Mouse (Mus musculus) liver, embryonic 15.5 days (tissue): ENCODE measurements around the gene Tbc1d17. TPM values are rescaled to one million over a fixed set of nuclear protein-coding genes. Genes with fewer than 3 reads are reported as not detected.

Source experiments
- microRNA counts: library from miRNA; unstranded; fragments of <30 nt; microRNA quantifications from one replicate; lab custom pipeline; 2016
- microRNA-seq: library from miRNA; unstranded; fragments of <30 nt; microRNA quantifications from one replicate; pipeline ENCODE4, GENCODE M21; 2016
- polyA plus RNA-seq: library from polyadenylated mRNA; unstranded; fragments of >200 nt; fragmentation: Nextera tagmentation; extraction: Ambion mirVana; gene quantifications from 2 replicates; pipeline ENCODE4 v1.2.1, GENCODE M21; 2015

Gene Tbc1d17
- polyA plus RNA-seq, 1 experiment from 2014 or later, result 26.1 TPM

MicroRNAs encoded within 50 kb of the gene (microRNA counts, 519-probe panel; counts per million panel counts)
- microRNA mmu-miR-707 (lab: Ali Mortazavi, UCI), result not detected

Small RNA genes lying within 50 kb of the gene (microRNA-seq; reads per million reads assigned to microRNA genes)
- not detected for gene Mir707

Other genes with a start within 250 kb of the Tbc1d17 start
- gene Myh14, start 178.2 kb downstream of the Tbc1d17 start, polyA plus RNA-seq, result 0.18 and 0.41 TPM in 2 replicates
- gene Izumo2, start 140.3 kb downstream of the Tbc1d17 start, polyA plus RNA-seq, result not detected in 2 replicates
- 28.1 and 30.0 TPM in 2 replicates for gene Vrk3, start 100.7 kb downstream of the Tbc1d17 start, polyA plus RNA-seq
- 0.94 and 1.0 TPM in 2 replicates for gene Zfp473, start 98.0 kb downstream of the Tbc1d17 start, polyA plus RNA-seq
- 48.8 and 51.2 TPM in 2 replicates for gene Nup62, start 33.0 kb downstream of the Tbc1d17 start, polyA plus RNA-seq
- 0.35 and 0.46 TPM in 2 replicates for gene Il4i1, start 32.7 kb downstream of the Tbc1d17 start, polyA plus RNA-seq
- 7.5 and 9.2 TPM in 2 replicates for gene Atf5, start 32.4 kb downstream of the Tbc1d17 start, polyA plus RNA-seq
- gene Akt1s1, start 88 bp downstream of the Tbc1d17 start, polyA plus RNA-seq, result 27.7 and 32.3 TPM in 2 replicates
- gene Pnkp, start 8.1 kb upstream of the Tbc1d17 start, polyA plus RNA-seq, result 23.8 and 28.9 TPM in 2 replicates
- gene Ptov1, start 20.7 kb upstream of the Tbc1d17 start, polyA plus RNA-seq, result 54.1 and 59.1 TPM in 2 replicates
- 46.8 and 56.2 TPM in 2 replicates for gene Med25, start 43.6 kb upstream of the Tbc1d17 start, polyA plus RNA-seq
- gene Fuz, start 47.0 kb upstream of the Tbc1d17 start, polyA plus RNA-seq, result 6.7 and 6.9 TPM in 2 replicates
- gene Ap2a1, start 80.4 kb upstream of the Tbc1d17 start, polyA plus RNA-seq, result 69.1 and 70.9 TPM in 2 replicates
- gene Tsks, start 94.1 kb upstream of the Tbc1d17 start, polyA plus RNA-seq, result 0.08 TPM in 1 of 2 replicates, not detected in the other
- gene Cpt1c, start 125.8 kb upstream of the Tbc1d17 start, polyA plus RNA-seq, result 1.5 and 1.6 TPM in 2 replicates
- gene Prmt1, start 137.5 kb upstream of the Tbc1d17 start, polyA plus RNA-seq, result 111 and 114 TPM in 2 replicates
- 39.4 and 47.2 TPM in 2 replicates for gene Irf3, start 148.6 kb upstream of the Tbc1d17 start, polyA plus RNA-seq
- gene Bcl2l12, start 149.6 kb upstream of the Tbc1d17 start, polyA plus RNA-seq, result 12.3 and 13.7 TPM in 2 replicates
- 10.4 and 11.9 TPM in 2 replicates for gene Scaf1, start 167.3 kb upstream of the Tbc1d17 start, polyA plus RNA-seq
- gene Rras, start 168.9 kb upstream of the Tbc1d17 start, polyA plus RNA-seq, result 20.8 and 23.6 TPM in 2 replicates
- gene Prr12, start 203.8 kb upstream of the Tbc1d17 start, polyA plus RNA-seq, result 2.1 and 2.3 TPM in 2 replicates
- 25.9 and 27.4 TPM in 2 replicates for gene Nosip, start 213.3 kb upstream of the Tbc1d17 start, polyA plus RNA-seq
- 8.5 and 9.0 TPM in 2 replicates for gene Prrg2, start 213.6 kb upstream of the Tbc1d17 start, polyA plus RNA-seq
- 26.3 and 26.6 TPM in 2 replicates for gene Rcn3, start 243.1 kb upstream of the Tbc1d17 start, polyA plus RNA-seq